Mouse (Mus musculus) embryonic fibroblast, embryonic 13.5 days (primary cell): Measurements from ENCODE around the gene Lrrc1.

Source experiments
- CTCF ChIP-seq: IDR thresholded peaks from 2 replicates; pipeline ENCODE4 v1.5.1; 2011; ENCODE audit warnings: mild to moderate bottlenecking, control low read depth, low read length, moderate library complexity, borderline replicate concordance; ENCODE audit not compliant: insufficient read depth
- POLR2A ChIP-seq: IDR thresholded peaks from 2 replicates; pipeline ENCODE4 v1.6.1; 2011; ENCODE audit warnings: low read depth, mild to moderate bottlenecking, control low read depth, low read length, moderate library complexity

DNA sequence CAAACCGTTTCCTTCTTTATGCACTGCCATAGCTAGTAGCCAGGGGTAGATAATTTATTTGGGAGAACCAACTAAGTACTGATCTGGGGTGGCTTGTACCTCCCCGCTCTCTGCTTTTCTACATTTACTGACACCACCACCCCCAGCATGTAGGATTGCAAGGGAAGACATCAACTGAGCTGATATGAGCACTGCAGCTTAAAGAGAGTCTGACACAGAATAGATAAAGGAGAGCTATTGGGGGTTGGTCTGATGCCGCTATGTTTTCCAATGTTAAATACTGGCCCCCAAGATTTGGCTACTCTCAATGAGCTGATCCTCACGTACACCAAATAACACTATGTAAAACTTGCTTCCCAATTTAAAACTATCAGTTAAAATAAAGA lies 124.5 kb downstream of the Lrrc1 start:
- no peak for TF ChIP-seq CTCF
- TF ChIP-seq POLR2A: no peak
